In genomic region chr7:100036495-100036894, GRCm38 (mm10) we compare ENCODE assay signal across 22 mouse cellular contexts. TPM values are rescaled to one million over a fixed set of nuclear protein-coding genes. Genes with fewer than 3 reads are reported as not detected.
DNase-seq lines count a peak whose midpoint lies in the region; ATAC-seq lines count a peak whose summit lies in the region.
"Had no signal": no experiment of that assay in that cellular context is flagged by ENCODE, and none has a peak within 500 bp of the region (broad histone marks: within the 10 kb centered on the region; RNA-seq: fewer than 3 reads in every experiment).

No protein-coding gene starts in this region.

- 0 out of 2 replicates have a peak, but pooled peaks have one; percentile 23 for ATAC-seq in cerebellum, adult (ENCODE audit: insufficient number of reproducible peaks, low FRiP score, low TSS enrichment)
- 0 out of 2 replicates have a peak, but pooled peaks have one; percentile 28 for ATAC-seq in hindbrain, embryonic 13.5 days (ENCODE audit: low FRiP score)
- ATAC-seq in hindbrain, embryonic 11.5 days (ENCODE audit: low FRiP score) = no peak
- ATAC-seq: activated CD4-positive, CD25-positive, alpha-beta regulatory T cell, adult 4 months; inflammation-experienced regulatory T-cells, adult 6 months; midbrain, embryonic 13.5 days had no signal

- H3K36me3 ChIP-seq in hindbrain, embryonic 13.5 days = no peaks in the 10 kb centered on the region
- H3K36me3 ChIP-seq in hindbrain, embryonic 11.5 days (ENCODE audit: control insufficient read depth, insufficient read depth, low read length) = no peaks in the 10 kb centered on the region
- H3K36me3 ChIP-seq: limb, embryonic 15.5 days; midbrain, embryonic 13.5 days; neural tube, embryonic 12.5 days had no signal

- H3K27ac ChIP-seq in hindbrain, embryonic 13.5 days = no peak overlapping the region
- H3K27ac ChIP-seq in hindbrain, embryonic 11.5 days (ENCODE audit: low read depth, low read length) = no peak overlapping the region
- H3K27ac ChIP-seq: limb, embryonic 15.5 days; liver, embryonic 14.5 days; midbrain, embryonic 13.5 days; neural tube, embryonic 12.5 days had no signal

- H3K4me3 ChIP-seq in hindbrain, embryonic 13.5 days = no peak overlapping the region
- H3K4me3 ChIP-seq in hindbrain, embryonic 11.5 days (ENCODE audit: low read depth, low read length) = no peak overlapping the region
- H3K4me3 ChIP-seq: limb, embryonic 15.5 days; megakaryocyte, embryonic 14.5 days; midbrain, embryonic 13.5 days; neural tube, embryonic 12.5 days had no signal

- H3K9ac ChIP-seq in hindbrain, embryonic 13.5 days = no peak overlapping the region
- H3K9ac ChIP-seq in hindbrain, embryonic 11.5 days (ENCODE audit: low read depth, low read length) = no peak overlapping the region
- H3K9ac ChIP-seq: limb, embryonic 15.5 days; liver, embryonic 14.5 days; lung, embryonic 14.5 days; midbrain, embryonic 13.5 days; neural tube, embryonic 12.5 days had no signal

- H3K9me3 ChIP-seq in hindbrain, embryonic 13.5 days = no peaks in the 10 kb centered on the region
- H3K9me3 ChIP-seq in hindbrain, embryonic 11.5 days (ENCODE audit: control insufficient read depth, low read length) = no peaks in the 10 kb centered on the region
- H3K9me3 ChIP-seq: limb, embryonic 15.5 days; midbrain, embryonic 13.5 days; neural tube, embryonic 12.5 days had no signal

- peaks cover 3% of the 10 kb centered on the region; the same call in 1 of the 2 replicates for H3K4me1 ChIP-seq in hindbrain, embryonic 13.5 days (replicated peaks)
- H3K4me1 ChIP-seq in hindbrain, embryonic 11.5 days (replicated peaks; ENCODE audit: control insufficient read depth, insufficient read depth, low read length) = no peaks in the 10 kb centered on the region
- H3K4me1 ChIP-seq: midbrain, embryonic 13.5 days had no signal

- H3K4me2 ChIP-seq in hindbrain, embryonic 13.5 days = no peak overlapping the region
- H3K4me2 ChIP-seq in hindbrain, embryonic 11.5 days (replicated peaks; ENCODE audit: low read depth, low read length) = no peak overlapping the region
- H3K4me2 ChIP-seq: limb, embryonic 15.5 days; lung, embryonic 14.5 days; midbrain, embryonic 13.5 days; neural tube, embryonic 12.5 days had no signal

- WGBS in hindbrain, embryonic 13.5 days = 51% methylated on average over 3 of the region's 3 CpGs
- 80% methylated on average over 3 of the region's 3 CpGs for WGBS in hindbrain, embryonic 11.5 days

- H3K27me3 ChIP-seq in hindbrain, embryonic 13.5 days = peaks cover 2% of the 10 kb centered on the region; the same call in 1 of the 2 replicates
- H3K27me3 ChIP-seq in hindbrain, embryonic 11.5 days (ENCODE audit: control insufficient read depth, insufficient read depth, low read length) = no peaks in the 10 kb centered on the region
- H3K27me3 ChIP-seq: limb, embryonic 15.5 days; midbrain, embryonic 13.5 days; neural tube, embryonic 12.5 days had no signal

- no peak for DNase-seq in cerebellum, adult 8-10 months
- no peak for DNase-seq in hindbrain, embryonic 11.5 days (ENCODE audit: low spot score)
- DNase-seq in brain, adult 2 months (ENCODE audit: low read depth, low spot score) = peak; percentile 54
- peak; percentile 15 to 31 for DNase-seq in cerebellum, postnatal 25 days
- no peak for DNase-seq in ovary, postnatal 14 days (ENCODE audit: low spot score)
- DNase-seq: adrenal gland, adult 8-10 months; gastrocnemius, postnatal 36 days; kidney, adult 18-20 months; kidney, postnatal 4 days; right cerebral cortex, adult 18-20 months; thymus, adult 18-20 months; thymus, postnatal 36 days had no signal

RNA-seq across cellular contexts. Expression of gene Chrdl2, which starts 30.5 kb away (rescaled TPM):
- polyA plus RNA-seq in hindbrain, embryonic 13.5 days (2015; fragmentation: Nextera tagmentation; extraction: Ambion mirVana) = 0.27 and 0.42 TPM in 2 replicates
- 0.32 TPM in 1 of 2 replicates, not detected in the other for polyA plus RNA-seq in hindbrain, embryonic 11.5 days (2014; fragmentation: Nextera tagmentation; extraction: Ambion mirVana)
- polyA plus RNA-seq: activated CD4-positive, CD25-positive, alpha-beta regulatory T cell, adult 4 months; inflammation-experienced regulatory T-cells, adult 6 months; midbrain, embryonic 13.5 days had no signal

RNA-seq across cellular contexts. Expression of gene Rnf169, which starts 56.2 kb away (rescaled TPM):
- 4.1 and 4.5 TPM in 2 replicates for polyA plus RNA-seq in hindbrain, embryonic 13.5 days (2015; fragmentation: Nextera tagmentation; extraction: Ambion mirVana)
- polyA plus RNA-seq in hindbrain, embryonic 11.5 days (2014; fragmentation: Nextera tagmentation; extraction: Ambion mirVana) = 6.9 and 8.4 TPM in 2 replicates

Comparison
In these comparisons a context has a peak if more than half of its experiments do, and no peak if none do; other contexts are left out.
1. DNase-seq: peak in brain, adult 2 months (single experiment) and cerebellum, postnatal 25 days (2 of 2); none in cerebellum, adult 8-10 months (single experiment), hindbrain, embryonic 11.5 days (single experiment) and ovary, postnatal 14 days (single experiment).